Mouse (Mus musculus) stomach, postnatal 0 days (tissue): ENCODE measurements around the gene Ptbp1. TPM values are rescaled to one million over a fixed set of nuclear protein-coding genes. Genes with fewer than 3 reads are reported as not detected.

ENCODE experiments used
- ATAC-seq: fragments of 200-750 bp; cut with Nextera tagmentation; 2 replicates; pipeline ENCODE4 v1.8.0; 2017; ENCODE audit not compliant: low FRiP score, low TSS enrichment
- DNase-seq: peaks from one replicate; pipeline ENCODE4 v3.0.0-alpha.2; 2016; ENCODE audit warnings: low spot score
- H3K27ac ChIP-seq: fragments of 300-500 bp; sonication (generic); replicated peaks from 2 replicates; pipeline ENCODE4 v1.5.1; 2014; ENCODE audit warnings: mild to moderate bottlenecking, control low read depth
- H3K27me3 ChIP-seq: fragments of 300-500 bp; sonication (generic); 2 replicates; pipeline ENCODE4 v1.6.1; 2014; ENCODE audit warnings: low read length; ENCODE audit not compliant: control insufficient read depth, insufficient read depth
- H3K36me3 ChIP-seq: fragments of 300-500 bp; sonication (generic); 2 replicates; pipeline ENCODE4 v1.6.1; 2014; ENCODE audit warnings: low read length, mixed read lengths; ENCODE audit not compliant: control insufficient read depth, insufficient read depth
- H3K4me1 ChIP-seq: fragments of 300-500 bp; sonication (generic); replicated peaks from 2 replicates; pipeline ENCODE4 v1.6.1; 2014; ENCODE audit warnings: antibody characterized with exemption; ENCODE audit not compliant: control insufficient read depth, insufficient read depth
- H3K4me2 ChIP-seq: fragments of 300-500 bp; sonication (generic); replicated peaks from 2 replicates; pipeline ENCODE4 v1.6.1; 2014; ENCODE audit warnings: low read depth, mild to moderate bottlenecking, control low read depth, moderate library complexity
- H3K4me3 ChIP-seq: fragments of 300-500 bp; sonication (generic); 2 replicates; pipeline ENCODE4 v1.5.1; 2014; ENCODE audit warnings: low read depth, low read length, control low read depth
- H3K9ac ChIP-seq: fragments of 300-500 bp; sonication (generic); 2 replicates; pipeline ENCODE4 v1.6.1; 2014; ENCODE audit warnings: mild to moderate bottlenecking, low read length, control low read depth, mixed read lengths
- H3K9me3 ChIP-seq: fragments of 300-500 bp; sonication (generic); 2 replicates; pipeline ENCODE4 v1.6.1; 2016; ENCODE audit warnings: low read length; ENCODE audit not compliant: control insufficient read depth
- CTCF ChIP-seq: IDR thresholded peaks from 2 replicates; pipeline ENCODE4 v1.5.1; 2016; ENCODE audit warnings: antibody characterized with exemption, low read depth, mild to moderate bottlenecking, moderate library complexity
- EP300 ChIP-seq: optimal IDR thresholded peaks from 2 replicates; pipeline ENCODE3; 2016; ENCODE audit warnings: antibody characterized with exemption
- WGBS: fragments of 180-500 bp; shearing (Covaris S2); extraction: QIAGEN DNeasy Blood & Tissue Kit; methylation state at CpG from one replicate; pipeline ENCODE4 v1.1.7; 2014; 5-methylcytosine and 5-hydroxymethylcytosine counted together
- polyA plus RNA-seq: library from polyadenylated mRNA; unstranded; fragments of >200 nt; fragmentation: Nextera tagmentation; extraction: Ambion mirVana; gene quantifications from 2 replicates; pipeline ENCODE4 v1.2.1, GENCODE M21; 2015

Gene Ptbp1
- polyA plus RNA-seq, 1 experiment from 2014 or later: 99.3 TPM

DNA sequence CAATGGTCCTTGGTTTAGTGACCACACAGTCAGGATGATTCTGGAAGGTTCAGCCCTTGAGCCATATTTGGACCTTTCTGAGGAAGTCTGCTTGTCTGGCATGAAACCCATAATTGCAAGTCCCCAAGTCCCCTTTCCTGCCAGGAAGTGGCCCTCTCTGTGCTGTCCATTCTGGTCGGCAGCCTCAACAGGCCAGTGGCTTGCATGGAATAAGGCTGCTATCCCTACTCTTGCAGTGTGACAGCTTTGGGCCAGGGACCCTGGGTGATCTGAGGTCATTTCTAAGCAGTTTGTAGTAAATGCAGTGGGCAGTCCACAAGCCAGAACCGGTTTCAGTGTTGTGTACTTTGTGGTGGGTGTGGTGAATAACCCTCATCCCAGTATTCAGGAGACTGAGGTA, 16.1 kb upstream of the Ptbp1 start:
- Histone ChIP-seq H3K4me2 (no peak overlapping the region), H3K27me3 (no peaks in the 10 kb centered on the region), H3K27ac (no peak overlapping the region), H3K4me3 (no peak overlapping the region), H3K9me3 (no peaks in the 10 kb centered on the region), H3K36me3 (no peaks in the 10 kb centered on the region), H3K9ac (no peak overlapping the region), H3K4me1 (no peaks in the 10 kb centered on the region)
- WGBS: 41% methylated on average over 2 of the region's 2 CpGs
- DNase-seq (no peak), ATAC-seq (no peak)
- TF ChIP-seq CTCF (no peak), EP300 (no peak)

DNA sequence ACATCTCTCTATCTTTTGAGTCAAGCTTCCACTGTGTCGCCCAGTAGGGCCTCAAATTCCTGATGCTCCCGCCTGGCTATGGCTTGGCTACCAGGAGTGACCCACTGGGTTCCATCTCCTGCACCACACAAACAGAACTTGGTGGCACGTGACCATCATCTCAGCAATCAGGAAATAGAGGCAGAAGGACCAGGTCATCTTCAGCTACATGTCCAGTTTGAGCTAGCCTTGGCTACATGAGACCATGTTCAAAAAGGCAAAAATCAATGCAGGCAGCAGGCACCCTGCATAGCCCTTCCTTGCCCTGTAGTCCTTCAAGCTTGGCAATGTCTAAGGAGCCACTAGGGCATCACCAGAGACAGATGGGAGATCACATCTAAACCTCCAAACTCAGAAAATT, 14.1 kb upstream of the Ptbp1 start:
- no peak overlapping the region for H3K4me3 ChIP-seq
- no peak for ATAC-seq

DNA sequence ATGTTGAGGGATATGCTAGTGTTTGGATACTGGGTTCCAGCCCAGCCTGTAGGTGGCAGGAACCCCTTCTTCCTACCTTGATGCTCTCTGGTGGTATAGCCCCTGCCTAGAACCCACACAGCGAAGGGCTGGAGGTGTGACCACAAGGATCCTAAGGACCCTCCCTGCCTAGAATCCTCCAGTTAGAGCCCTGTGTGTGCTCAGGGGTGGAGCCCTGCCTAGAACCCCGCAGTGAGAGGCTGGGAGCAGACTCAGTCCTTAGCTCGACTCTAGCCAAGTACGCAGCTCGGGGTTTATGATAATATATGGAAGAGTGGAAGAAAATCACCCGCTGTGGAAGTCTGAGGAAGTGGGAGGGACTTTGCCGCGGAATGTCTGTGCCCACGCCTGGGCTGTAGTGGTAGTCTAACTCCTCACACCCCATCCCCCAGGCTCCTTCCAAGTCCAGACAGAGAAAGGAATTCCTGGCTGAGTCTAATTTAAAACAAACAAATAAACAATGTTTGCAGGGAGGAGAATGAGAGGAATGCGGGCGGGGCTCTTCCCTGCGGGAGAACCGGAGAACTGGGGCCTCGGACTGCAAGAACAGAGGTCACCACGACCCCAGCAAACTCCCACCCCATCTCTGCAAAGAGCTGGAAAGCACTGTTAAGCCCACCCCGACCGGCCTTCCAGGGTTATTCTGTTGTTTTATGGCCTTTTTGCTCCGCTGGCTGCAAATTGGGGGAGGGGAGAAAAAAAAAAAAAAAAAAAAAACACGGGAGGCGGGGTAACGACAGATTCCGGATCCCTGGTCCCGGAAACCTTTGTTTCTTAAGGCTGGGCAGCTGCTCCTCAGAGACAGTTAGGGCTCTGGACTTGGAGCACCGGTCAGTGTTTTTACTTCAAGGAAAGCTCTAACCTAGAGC, 13.3 kb upstream of the Ptbp1 start:
- Histone ChIP-seq H3K4me1 (no peaks in the 10 kb centered on the region), H3K27ac (peak overlapping the region; percentile 91), H3K27me3 (no peaks in the 10 kb centered on the region), H3K9ac (peak overlapping the region; percentile 53; the same call in 1 of the 2 replicates), H3K4me2 (peak overlapping the region; percentile 76), H3K4me3 (peak overlapping the region; percentile 39), H3K9me3 (no peaks in the 10 kb centered on the region), H3K36me3 (no peaks in the 10 kb centered on the region)
- peak; percentile 70 for DNase-seq
- under 1% methylated on average over 24 of the region's 24 CpGs for WGBS
- TF ChIP-seq CTCF (peak; percentile 48), EP300 (peak; percentile 48)
- ATAC-seq: peak; percentile 89

More for the DNA sequence above, 14.1 kb upstream of the Ptbp1 start:
- H3K9me3 ChIP-seq: no peaks in the 10 kb centered on the region
- 94% methylated on average over 3 of the region's 3 CpGs for WGBS
- H3K4me2 ChIP-seq: no peak overlapping the region
- no peak overlapping the region for H3K9ac ChIP-seq
- no peak for TF ChIP-seq CTCF
- TF ChIP-seq EP300: no peak
- H3K4me1 ChIP-seq: no peaks in the 10 kb centered on the region
- no peaks in the 10 kb centered on the region for H3K36me3 ChIP-seq
- H3K27ac ChIP-seq: peak overlapping the region; percentile 91
- DNase-seq: no peak
- no peaks in the 10 kb centered on the region for H3K27me3 ChIP-seq

DNA sequence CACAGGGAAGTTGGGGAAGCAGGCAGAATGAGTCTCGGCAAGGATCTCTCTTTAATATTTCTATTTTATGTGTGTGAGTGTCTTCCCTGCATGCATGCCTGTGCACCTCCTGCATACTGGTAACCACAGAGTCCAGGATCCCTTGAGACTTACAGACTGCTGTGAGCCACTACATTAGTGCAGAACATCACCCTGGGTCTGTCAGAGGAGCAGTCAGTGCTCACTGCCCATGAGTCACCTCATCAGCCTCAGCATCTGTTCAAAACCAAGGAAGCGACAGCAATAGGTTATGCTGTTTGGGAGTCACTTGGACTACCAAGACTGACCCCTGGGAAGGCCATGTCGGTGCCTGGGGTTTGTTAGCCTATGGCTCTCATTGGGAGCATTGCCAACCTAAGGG, 11.9 kb upstream of the Ptbp1 start:
- H3K4me1 ChIP-seq: no peaks in the 10 kb centered on the region
- ATAC-seq (no peak), DNase-seq (no peak)
- no peaks in the 10 kb centered on the region for H3K27me3 ChIP-seq
- no peaks in the 10 kb centered on the region for H3K36me3 ChIP-seq
- 58% methylated on average over 3 of the region's 3 CpGs for WGBS
- no peak overlapping the region for H3K4me3 ChIP-seq
- H3K9ac ChIP-seq: no peak overlapping the region
- TF ChIP-seq CTCF (no peak), EP300 (no peak)
- H3K4me2 ChIP-seq: no peak overlapping the region
- H3K9me3 ChIP-seq: no peaks in the 10 kb centered on the region
- H3K27ac ChIP-seq: no peak overlapping the region

DNA sequence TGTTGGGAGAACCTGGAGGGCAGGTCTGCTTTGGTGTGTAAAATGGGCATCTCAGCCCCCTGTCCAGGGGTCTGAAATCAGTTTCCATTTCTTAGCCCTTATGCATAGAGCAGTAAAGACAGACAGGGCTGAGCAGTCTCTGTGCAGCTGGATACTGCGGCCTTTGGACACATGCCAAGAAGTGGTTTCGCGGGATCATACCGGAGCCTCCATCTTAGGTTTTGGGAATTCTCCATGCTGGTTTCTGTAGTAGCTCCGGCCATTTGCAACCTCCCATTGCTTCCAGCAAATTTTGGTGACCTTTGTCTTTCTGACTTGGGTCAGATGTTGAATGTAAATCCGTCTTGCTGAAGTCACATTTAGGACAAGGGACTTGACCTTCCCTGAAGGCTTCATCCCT, 10.8 kb upstream of the Ptbp1 start:
- ATAC-seq (no peak), DNase-seq (peak; percentile 42)
- Histone ChIP-seq H3K36me3 (no peaks in the 10 kb centered on the region), H3K9me3 (no peaks in the 10 kb centered on the region), H3K9ac (0 out of 2 replicates have a peak overlapping the region, but pooled peaks have one; percentile 8), H3K4me3 (no peak overlapping the region), H3K27ac (no peak overlapping the region), H3K4me2 (no peak overlapping the region), H3K4me1 (no peaks in the 10 kb centered on the region), H3K27me3 (no peaks in the 10 kb centered on the region)
- no peak for TF ChIP-seq CTCF
- TF ChIP-seq EP300: no peak
- WGBS: 45% methylated on average over 6 of the region's 6 CpGs

DNA sequence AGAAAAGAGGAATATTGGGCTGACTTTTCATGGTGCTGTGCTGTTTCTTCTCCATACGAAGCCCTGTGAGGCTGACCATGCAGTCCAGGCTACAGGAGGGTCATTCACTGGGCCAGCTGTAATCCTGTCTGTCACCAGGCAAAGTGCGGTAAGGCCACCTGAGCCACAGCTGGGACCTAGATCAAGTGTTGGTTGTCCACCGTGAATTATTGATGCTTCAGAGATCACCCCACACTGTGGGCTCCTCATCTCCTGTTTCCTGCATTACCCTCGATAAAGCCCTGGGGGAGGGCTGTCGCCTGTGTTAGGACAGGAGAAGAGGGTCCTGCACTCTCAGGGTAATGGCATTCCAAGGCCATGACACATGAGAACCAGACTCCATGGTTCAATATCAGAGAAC, 7.7 kb upstream of the Ptbp1 start:
- Histone ChIP-seq H3K4me2 (no peak overlapping the region), H3K27ac (no peak overlapping the region), H3K9me3 (no peaks in the 10 kb centered on the region), H3K36me3 (no peaks in the 10 kb centered on the region), H3K4me3 (no peak overlapping the region), H3K4me1 (peaks cover under 1% of the 10 kb centered on the region; the same call in 1 of the 2 replicates), H3K9ac (no peak overlapping the region), H3K27me3 (no peaks in the 10 kb centered on the region)
- DNase-seq (no peak), ATAC-seq (no peak)
- 64% methylated on average over 5 of the region's 5 CpGs for WGBS
- no peak for TF ChIP-seq EP300
- no peak for TF ChIP-seq CTCF
